Mouse (Mus musculus) frontal cortex, postnatal 25 days (tissue): ENCODE results near the gene Hnrnpul2.
A peak's percentile ranks its signal among the peaks of the same experiment; 100 is the strongest.

ENCODE experiments used
- DNase-seq, 2 experiments: peaks; one replicate each; pipeline ENCODE4 v3.0.0; 2022; ENCODE audit warnings: low spot score in 2 of 2

Gene Hnrnpul2

GRCm38 (mm10) chr19:8819596-8820423 is at the start of gene Hnrnpul2:
Gene Hnrnpul2 (plus strand): TSS chr19:8820010.
- DNase-seq = peak; percentile 96

DNA sequence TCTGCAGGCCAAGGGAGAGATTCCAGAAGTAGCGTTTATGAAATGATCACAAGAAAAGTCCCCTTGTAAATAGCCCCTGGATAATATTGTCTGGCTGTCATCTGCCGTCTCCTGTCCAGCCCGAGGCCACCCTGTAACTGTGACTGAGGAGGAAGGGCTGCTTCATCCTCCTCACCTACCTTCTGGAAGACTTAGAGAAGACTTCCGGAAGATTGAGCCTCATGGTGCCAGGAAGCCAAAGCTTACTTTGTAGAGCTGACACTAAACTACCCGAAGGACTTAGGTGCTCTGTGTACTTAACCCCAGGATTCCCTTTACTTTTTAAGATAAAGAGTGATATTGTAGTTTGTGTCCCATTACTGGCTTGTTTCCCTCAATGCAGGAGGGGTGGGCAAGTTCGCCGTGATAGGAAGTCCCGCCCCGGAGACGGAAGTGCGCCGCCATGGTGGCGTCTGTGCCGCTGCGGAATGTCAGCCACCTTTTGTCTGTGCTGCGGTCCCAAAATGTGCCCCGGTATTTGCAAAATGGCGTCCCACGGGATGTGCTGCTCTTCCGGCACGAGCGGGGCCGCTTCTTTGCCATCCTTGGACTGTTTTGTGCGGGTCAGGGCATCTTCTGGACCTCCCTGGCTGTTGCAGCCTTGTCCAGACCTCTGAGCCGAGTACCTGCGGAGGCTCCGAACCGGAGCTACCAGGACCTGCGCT is 49.1 kb upstream of the Hnrnpul2 start, which contains the start of gene Tmem223:
Tmem223 (plus strand) TSS at position 430 of the 704 bp plus-strand sequence.
- peak; percentile 59 to 73 for DNase-seq

- DNase-seq = no peak
Measured at GRCm38 (mm10) chr19:8772996-8773395, 46.8 kb upstream of the Hnrnpul2 start.

GRCm38 (mm10) chr19:8773409-8773808 is 46.4 kb upstream of the Hnrnpul2 start:
- no peak for DNase-seq

DNA sequence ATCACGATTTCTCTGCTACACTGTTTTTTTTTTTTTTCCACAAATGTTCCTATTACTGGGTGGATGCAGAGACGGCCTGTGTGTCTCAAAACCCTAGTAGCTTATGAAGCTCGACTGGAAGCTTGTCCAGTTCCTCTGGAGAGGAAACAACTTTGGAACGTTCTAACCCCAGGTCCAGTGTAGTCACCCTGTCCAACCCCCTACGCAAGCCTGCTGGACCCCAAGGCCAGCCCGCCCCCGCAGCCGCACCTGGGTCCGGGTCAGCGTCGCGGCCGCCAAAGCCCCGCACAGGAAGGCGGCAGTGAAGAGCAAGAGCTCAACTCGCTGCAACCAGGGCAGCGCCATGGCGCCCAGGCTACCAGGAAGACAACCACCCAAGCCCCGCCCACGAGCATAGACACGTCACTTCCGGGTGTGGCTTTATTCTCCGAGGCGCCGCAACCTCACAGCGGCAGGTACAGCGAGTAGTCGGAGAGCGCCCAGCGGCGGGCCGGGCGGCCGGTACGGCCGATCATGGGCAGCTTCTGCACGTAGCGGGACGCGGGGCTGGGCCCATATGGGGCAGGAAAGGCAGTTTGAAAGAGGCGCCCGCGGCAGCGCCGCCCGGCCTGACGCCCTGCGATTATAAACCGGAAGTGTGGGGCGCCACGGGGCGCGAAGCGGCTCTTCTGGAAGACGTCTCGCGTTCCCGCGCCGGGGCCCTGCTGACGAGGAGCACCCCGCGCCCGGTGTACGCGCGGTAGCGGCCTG is 45.5 kb upstream of the Hnrnpul2 start, which contains the start of gene Tmem179b:
Tmem179b (minus strand) TSS at position 382 of the 750 bp plus-strand sequence.
- peak; percentile 95 to 96 for DNase-seq

DNA sequence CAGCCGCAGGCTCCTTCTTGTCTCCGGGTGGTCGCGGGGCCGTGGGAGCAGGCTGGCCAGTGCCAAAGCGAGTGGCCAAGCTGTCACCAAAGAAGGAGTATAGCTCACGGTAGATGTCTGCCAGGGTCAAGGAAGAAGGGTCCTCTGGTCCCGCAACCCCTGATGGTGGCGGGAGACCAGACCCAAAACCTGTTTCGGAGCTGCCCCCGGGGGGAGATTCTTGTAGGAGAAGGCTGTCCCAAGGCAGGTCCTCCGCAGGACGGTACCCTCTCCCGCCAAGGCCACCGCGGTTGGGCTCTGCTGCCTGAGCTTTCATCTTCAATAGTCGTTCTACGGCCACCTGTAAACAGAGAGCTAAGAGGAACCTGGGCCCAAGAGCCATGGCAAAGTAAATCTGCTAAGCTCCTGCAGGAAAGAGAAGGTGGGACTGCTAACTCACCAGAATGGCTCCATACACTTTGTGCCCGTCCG is 44.8 kb upstream of the Hnrnpul2 start:
- DNase-seq = no peak

GRCm38 (mm10) chr19:8786008-8786781 is 33.6 kb upstream of the Hnrnpul2 start, which contains the start of gene Taf6l:
Gene Taf6l (minus strand): TSS chr19:8786417.
- DNase-seq = peak; percentile 84

- no peak for DNase-seq
Measured at GRCm38 (mm10) chr19:8788521-8788920, 31.3 kb upstream of the Hnrnpul2 start.

DNA sequence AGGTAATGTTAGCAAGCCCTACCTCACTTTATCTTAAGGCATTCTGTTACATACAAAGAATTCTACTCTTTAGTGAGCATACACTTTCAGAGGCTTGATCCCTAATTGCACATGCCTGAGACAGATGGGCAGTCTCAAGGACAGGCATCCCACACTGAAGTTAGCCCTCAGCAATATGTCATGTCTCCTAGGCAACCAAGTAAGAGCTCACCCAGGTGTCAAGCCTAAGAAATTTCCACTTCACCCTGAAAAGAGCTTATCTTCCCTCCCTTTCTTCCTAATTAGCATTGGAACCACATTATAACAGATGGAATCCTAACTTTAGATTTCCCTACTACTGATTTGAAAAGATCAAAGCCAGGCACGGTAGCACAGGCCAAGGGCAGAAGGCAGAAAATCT is 30.6 kb upstream of the Hnrnpul2 start:
- DNase-seq = no peak

DNA sequence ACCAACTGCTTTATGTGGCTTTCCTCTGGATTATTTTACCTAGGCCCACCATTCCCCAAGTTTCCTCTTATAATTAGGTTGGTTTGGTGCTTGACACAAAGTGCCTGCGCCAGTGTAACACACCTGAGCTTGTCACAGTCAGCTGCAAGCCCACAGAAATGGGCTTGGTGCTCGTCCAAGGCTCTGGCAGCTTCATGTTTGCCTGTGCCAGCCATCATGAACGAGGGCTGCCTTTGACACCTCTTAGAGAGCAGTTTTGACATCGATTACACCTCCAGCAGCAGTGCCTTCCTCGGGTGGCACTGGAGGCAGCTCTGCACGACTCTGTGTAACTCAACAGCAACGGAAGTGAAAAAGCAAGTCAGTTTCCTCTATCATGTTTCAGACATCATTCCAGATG is 29.6 kb upstream of the Hnrnpul2 start:
- DNase-seq = no peak

GRCm38 (mm10) chr19:8798264-8798946 is 21.4 kb upstream of the Hnrnpul2 start, which contains the start of gene Polr2g:
Gene Polr2g (minus strand): TSS chr19:8798577.
- DNase-seq = peak; percentile 77

DNA sequence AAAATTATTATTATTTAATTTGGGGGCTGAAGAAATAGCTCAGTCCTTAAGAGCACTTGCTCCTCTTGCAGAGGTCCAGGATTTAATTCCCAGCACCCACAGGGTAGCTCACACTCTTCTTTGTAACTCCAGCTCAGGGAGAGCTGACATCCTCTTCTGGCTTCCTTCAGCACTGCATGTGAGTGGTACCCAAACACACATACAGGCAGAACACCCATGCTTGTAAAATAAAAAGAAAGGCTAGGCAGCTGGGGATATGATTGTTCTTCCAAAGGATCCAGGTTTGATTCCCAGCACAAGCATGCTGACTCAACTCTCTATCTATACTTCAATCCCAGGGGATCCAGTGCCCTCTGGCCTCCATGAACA is 20.9 kb upstream of the Hnrnpul2 start:
- DNase-seq = no peak

- peak; percentile 87 to 91 for DNase-seq
Measured at GRCm38 (mm10) chr19:8802130-8802821, 17.5 kb upstream of the Hnrnpul2 start, which contains the start of gene Zbtb3. Gene Zbtb3 (plus strand): TSS chr19:8802555.

GRCm38 (mm10) chr19:8803204-8803780 is 16.5 kb upstream of the Hnrnpul2 start:
- no peak for DNase-seq

GRCm38 (mm10) chr19:8803879-8804660 is 15.7 kb upstream of the Hnrnpul2 start:
- DNase-seq = no peak

DNA sequence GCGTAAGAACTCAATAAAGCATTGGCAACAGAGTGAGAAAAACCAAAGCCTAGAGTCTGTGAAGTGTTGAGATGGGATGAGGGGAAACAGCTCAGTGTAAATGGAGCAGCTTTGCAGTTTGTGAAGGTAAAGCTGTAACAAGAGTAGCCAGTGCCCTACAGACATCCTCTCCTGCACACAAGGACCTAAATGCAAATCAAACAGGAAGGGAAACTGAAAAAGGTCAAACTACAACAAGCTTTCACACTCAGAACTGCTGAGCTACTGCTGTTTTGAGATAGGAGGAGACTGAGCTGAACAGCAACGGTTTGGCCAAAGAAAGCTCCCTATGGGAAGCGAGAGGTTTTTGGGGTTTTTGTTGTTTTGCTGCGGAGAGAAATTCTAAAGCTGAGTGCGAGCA is 13.0 kb upstream of the Hnrnpul2 start:
- DNase-seq = no peak

DNA sequence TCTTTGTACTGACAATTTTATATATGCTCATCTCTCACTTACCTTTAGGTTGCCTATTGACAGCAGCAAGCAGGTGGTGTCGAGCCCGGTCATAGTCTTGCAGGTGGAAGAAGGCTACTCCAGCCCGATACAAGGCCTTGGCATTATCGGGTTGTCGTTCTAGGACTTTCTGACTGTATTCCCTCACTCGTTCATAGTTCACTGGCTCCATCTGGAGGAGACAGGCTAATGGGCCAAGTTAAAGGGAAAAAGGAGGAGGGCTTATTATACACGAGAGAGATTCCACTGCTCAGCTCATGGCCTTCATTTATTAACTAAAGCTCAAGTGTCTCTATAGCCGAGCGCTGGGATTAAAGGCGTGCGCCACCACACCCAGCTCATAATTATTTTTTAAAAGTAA is 4.0 kb upstream of the Hnrnpul2 start:
- DNase-seq = no peak

DNA sequence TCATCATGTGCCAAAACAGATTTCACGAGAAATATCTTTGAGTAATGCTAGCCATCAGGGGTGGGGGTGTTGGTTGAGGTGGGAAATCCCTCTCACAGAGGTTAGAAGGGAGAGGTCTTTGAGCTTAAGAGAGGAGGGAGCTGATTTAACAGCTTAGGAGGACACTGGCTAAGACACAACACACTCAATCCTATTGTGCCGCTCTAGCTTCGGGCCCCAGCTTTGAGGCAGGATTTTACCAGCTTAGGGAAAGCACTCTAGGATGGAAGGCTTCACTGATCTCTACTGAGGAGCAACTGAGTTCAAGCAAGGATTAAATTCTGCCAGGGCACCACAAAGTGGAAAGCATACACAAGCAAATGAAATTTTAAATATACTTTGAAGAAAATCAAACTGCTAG is 2.8 kb upstream of the Hnrnpul2 start:
- DNase-seq = no peak
